Mouse (Mus musculus) intestine, postnatal 0 days (tissue): ENCODE measurements around the gene Rgs3. TPM values are rescaled to one million over a fixed set of nuclear protein-coding genes. Genes with fewer than 3 reads are reported as not detected.

Experiments used
- ATAC-seq: fragments of 200-750 bp; cut with Nextera tagmentation; 2 replicates; pipeline ENCODE4 v1.8.0; 2017; ENCODE audit warnings: mild to moderate bottlenecking, moderate TSS enrichment, moderate library complexity
- H3K27ac ChIP-seq: fragments of 300-500 bp; sonication (generic); 2 replicates; pipeline ENCODE4 v1.5.1; 2014; ENCODE audit warnings: mild to moderate bottlenecking, low read depth, low read length, moderate library complexity
- H3K27me3 ChIP-seq: fragments of 300-500 bp; sonication (generic); replicated peaks from 2 replicates; pipeline ENCODE4 v1.6.1; 2014; ENCODE audit warnings: low read length, mixed read lengths; ENCODE audit not compliant: control insufficient read depth, insufficient read depth
- H3K36me3 ChIP-seq: fragments of 300-500 bp; sonication (generic); 2 replicates; pipeline ENCODE4 v1.6.1; 2014; ENCODE audit warnings: mild to moderate bottlenecking, moderate library complexity; ENCODE audit not compliant: control insufficient read depth, insufficient read depth
- H3K4me1 ChIP-seq: fragments of 300-500 bp; sonication (generic); replicated peaks from 2 replicates; pipeline ENCODE4 v1.6.1; 2014; ENCODE audit warnings: antibody characterized with exemption, low read length, mixed read lengths; ENCODE audit not compliant: control insufficient read depth, insufficient read depth
- H3K4me2 ChIP-seq: fragments of 300-500 bp; sonication (generic); replicated peaks from 2 replicates; pipeline ENCODE4 v1.6.1; 2014; ENCODE audit warnings: low read depth, mild to moderate bottlenecking, moderate library complexity
- H3K4me3 ChIP-seq: fragments of 300-500 bp; sonication (generic); 2 replicates; pipeline ENCODE4 v1.5.1; 2014; ENCODE audit warnings: low read depth, low read length
- H3K9ac ChIP-seq: fragments of 300-500 bp; sonication (generic); 2 replicates; pipeline ENCODE4 v1.6.1; 2014; ENCODE audit warnings: mild to moderate bottlenecking, low read depth, low read length
- H3K9me3 ChIP-seq: fragments of 300-500 bp; sonication (generic); 2 replicates; pipeline ENCODE4 v1.6.1; 2016; ENCODE audit warnings: mixed run types; ENCODE audit not compliant: control insufficient read depth
- CTCF ChIP-seq: sonication (generic); IDR thresholded peaks from 2 replicates; pipeline ENCODE4 v1.5.1; 2016; ENCODE audit warnings: low read depth, mild to moderate bottlenecking, control low read depth, antibody characterized with exemption, moderate library complexity
- WGBS: fragments of 180-500 bp; shearing (Covaris S2); extraction: QIAGEN DNeasy Blood & Tissue Kit; methylation state at CpG from one replicate; pipeline ENCODE4 v1.1.7; 2014; 5-methylcytosine and 5-hydroxymethylcytosine counted together
- polyA plus RNA-seq: library from polyadenylated mRNA; unstranded; fragments of >200 nt; fragmentation: Nextera tagmentation; extraction: Ambion mirVana; gene quantifications from 2 replicates; pipeline ENCODE4 v1.2.1, GENCODE M21; 2015

Rgs3 gene
- polyA plus RNA-seq, 1 experiment from 2014 or later = 30.1 TPM

- H3K9me3 ChIP-seq = no peaks in the 10 kb centered on the region
- H3K4me3 ChIP-seq = no peak overlapping the region
- no peak overlapping the region for H3K4me2 ChIP-seq
- TF ChIP-seq CTCF = no peak
- ATAC-seq = no peak
- peaks cover 34% of the 10 kb centered on the region; the same call in 1 of the 2 replicates for H3K36me3 ChIP-seq
- H3K27me3 ChIP-seq = no peaks in the 10 kb centered on the region
- H3K9ac ChIP-seq = no peak overlapping the region
- H3K4me1 ChIP-seq = peaks cover 10% of the 10 kb centered on the region
- no peak overlapping the region for H3K27ac ChIP-seq
- WGBS = 83% methylated on average over 6 of the region's 6 CpGs
Observed at GRCm38 (mm10) chr4:62636047-62636446, 76.4 kb downstream of the Rgs3 start.

DNA sequence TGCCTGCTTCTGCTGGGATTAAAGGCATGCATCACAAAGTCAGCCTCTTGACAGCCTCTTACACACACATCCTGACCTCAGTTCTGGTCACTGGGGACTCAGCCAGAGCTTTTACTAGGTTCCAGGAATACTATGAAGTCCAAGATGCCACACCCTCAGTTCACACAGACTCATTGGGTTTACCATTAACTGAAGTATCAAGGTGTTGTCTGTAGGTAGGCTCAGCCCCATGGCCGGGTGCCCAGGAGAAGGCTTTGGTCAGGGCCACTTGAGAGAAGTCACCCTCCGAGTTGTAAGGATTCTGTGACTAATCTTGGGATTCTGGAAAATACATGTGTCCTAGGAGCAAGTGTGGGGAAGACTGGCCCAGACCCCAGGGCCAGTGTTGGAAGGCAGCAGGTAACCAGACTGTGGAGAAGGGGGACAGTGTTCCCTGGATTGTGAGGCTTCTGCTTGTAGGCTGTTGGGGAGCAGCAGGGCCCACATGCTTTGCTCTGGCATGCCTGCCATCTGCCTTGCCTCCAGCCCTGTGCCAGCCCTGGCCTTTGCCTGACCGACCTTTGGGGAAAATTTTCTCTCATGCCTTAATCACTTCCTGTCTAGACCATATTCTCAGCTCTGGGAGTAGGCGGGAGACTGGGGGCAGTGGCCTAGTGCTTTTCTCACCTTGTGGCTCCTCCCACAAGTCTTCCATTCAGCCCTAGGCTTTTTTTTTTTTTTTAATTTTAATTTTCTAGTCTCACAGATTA, 78.4 kb downstream of the Rgs3 start:
- H3K4me1 ChIP-seq = peaks cover 10% of the 10 kb centered on the region
- TF ChIP-seq CTCF = no peak
- no peak overlapping the region for H3K4me3 ChIP-seq
- H3K36me3 ChIP-seq = peaks cover 35% of the 10 kb centered on the region; the same call in 1 of the 2 replicates
- WGBS = 39% methylated on average over 4 of the region's 4 CpGs
- H3K27ac ChIP-seq = peak overlapping the region; percentile 74
- H3K9me3 ChIP-seq = no peaks in the 10 kb centered on the region
- no peaks in the 10 kb centered on the region for H3K27me3 ChIP-seq
- no peak overlapping the region for H3K9ac ChIP-seq
- ATAC-seq = peak; percentile 77
- no peak overlapping the region for H3K4me2 ChIP-seq

DNA sequence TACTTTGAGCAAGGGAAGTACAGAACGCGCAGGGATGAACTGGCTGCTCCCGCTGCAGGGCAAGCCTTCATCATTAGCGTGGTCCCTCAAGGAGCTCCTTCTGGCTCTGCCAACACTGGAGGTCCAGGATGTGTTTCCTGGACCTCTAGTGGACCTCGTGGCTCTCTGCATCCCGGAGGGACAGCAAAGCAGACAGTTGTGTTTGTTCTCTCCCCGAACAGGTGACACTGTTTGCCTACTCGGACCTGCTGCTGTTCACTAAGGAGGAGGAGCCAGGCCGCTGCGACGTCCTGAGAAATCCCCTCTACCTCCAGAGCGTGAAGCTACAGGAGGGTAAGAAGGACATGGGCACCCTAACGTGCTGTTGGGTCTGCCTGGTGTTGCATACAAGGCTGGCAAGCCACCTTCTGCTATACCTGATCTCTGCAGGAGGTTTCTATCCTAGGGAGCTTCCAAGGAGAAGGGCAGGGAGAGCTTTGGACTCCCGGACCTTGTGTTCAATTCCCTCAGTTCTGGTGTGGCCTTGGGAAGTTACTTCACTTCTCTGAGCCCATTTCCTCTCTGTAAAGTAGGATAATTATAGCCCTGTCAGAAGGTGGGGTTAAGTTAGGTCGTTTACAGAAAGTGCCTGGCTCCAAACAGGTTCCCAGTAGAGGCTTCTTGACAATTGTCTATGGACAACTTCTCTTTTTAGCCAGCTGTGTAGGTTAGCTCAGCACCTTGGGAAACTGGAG, 81.0 kb downstream of the Rgs3 start:
- H3K4me3 ChIP-seq = no peak overlapping the region
- peaks cover 52% of the 10 kb centered on the region; the same call in 1 of the 2 replicates for H3K36me3 ChIP-seq
- no peaks in the 10 kb centered on the region for H3K9me3 ChIP-seq
- WGBS = 42% methylated on average over 15 of the region's 15 CpGs
- no peak overlapping the region for H3K9ac ChIP-seq
- peak overlapping the region; percentile 66 for H3K27ac ChIP-seq
- ATAC-seq = peak; percentile 72
- peaks cover 10% of the 10 kb centered on the region for H3K4me1 ChIP-seq
- H3K27me3 ChIP-seq = no peaks in the 10 kb centered on the region
- peak; percentile 49 for TF ChIP-seq CTCF
- peak overlapping the region; percentile 10; the same call in 1 of the 2 replicates for H3K4me2 ChIP-seq

DNA sequence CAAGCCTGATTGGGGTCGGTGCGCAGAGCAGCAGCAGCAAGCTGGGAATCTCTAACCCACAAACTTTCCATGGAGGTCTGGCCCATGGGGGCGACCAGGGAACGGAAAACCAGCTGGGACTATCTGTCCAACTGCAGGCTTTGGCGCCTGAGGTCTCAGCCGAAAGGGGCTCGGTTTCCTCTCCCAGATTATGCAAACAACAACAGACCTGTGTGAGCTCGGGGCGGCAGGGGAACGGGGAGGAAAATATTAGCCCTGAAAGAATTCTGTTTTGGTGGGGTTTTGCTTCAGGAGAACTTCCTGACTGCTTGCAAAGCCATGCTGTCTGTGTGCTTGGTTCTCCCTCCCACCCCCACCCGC, 81.6 kb downstream of the Rgs3 start:
- TF ChIP-seq CTCF = no peak
- H3K9ac ChIP-seq = no peak overlapping the region
- H3K4me3 ChIP-seq = no peak overlapping the region
- peak overlapping the region; percentile 31; the same call in 1 of the 2 replicates for H3K27ac ChIP-seq
- H3K4me2 ChIP-seq = peak overlapping the region; percentile 10; the same call in 1 of the 2 replicates
- H3K36me3 ChIP-seq = peaks cover 57% of the 10 kb centered on the region; the same call in 1 of the 2 replicates
- 54% methylated on average over 11 of the region's 11 CpGs for WGBS
- no peaks in the 10 kb centered on the region for H3K9me3 ChIP-seq
- H3K27me3 ChIP-seq = no peaks in the 10 kb centered on the region
- no peak for ATAC-seq
- H3K4me1 ChIP-seq = peaks cover 10% of the 10 kb centered on the region

- no peak overlapping the region for H3K4me2 ChIP-seq
- peak overlapping the region; percentile 31; the same call in 1 of the 2 replicates for H3K27ac ChIP-seq
- ATAC-seq = no peak
- no peak for TF ChIP-seq CTCF
- no peaks in the 10 kb centered on the region for H3K27me3 ChIP-seq
- 68% methylated on average over 3 of the region's 3 CpGs for WGBS
- no peak overlapping the region for H3K9ac ChIP-seq
- no peak overlapping the region for H3K4me3 ChIP-seq
- H3K9me3 ChIP-seq = no peaks in the 10 kb centered on the region
- H3K36me3 ChIP-seq = peaks cover 52% of the 10 kb centered on the region; the same call in 1 of the 2 replicates
- peaks cover 10% of the 10 kb centered on the region for H3K4me1 ChIP-seq
Observed at GRCm38 (mm10) chr4:62641656-62642055, 82.0 kb downstream of the Rgs3 start.

GRCm38 (mm10) chr4:62643401-62643800, 83.8 kb downstream of the Rgs3 start:
- Histone ChIP-seq H3K9me3 (no peaks in the 10 kb centered on the region), H3K27me3 (no peaks in the 10 kb centered on the region), H3K4me3 (no peak overlapping the region), H3K4me1 (peaks cover 10% of the 10 kb centered on the region), H3K9ac (no peak overlapping the region), H3K36me3 (peaks cover 53% of the 10 kb centered on the region), H3K27ac (no peak overlapping the region), H3K4me2 (no peak overlapping the region)
- 82% methylated on average over 8 of the region's 8 CpGs for WGBS
- TF ChIP-seq CTCF = no peak
- ATAC-seq = no peak
